Mouse (Mus musculus): ENCODE data around the gene Top3a.

- TF ChIP-seq CTCF (IDR thresholded peaks at IDR 0.05; ENCODE audit: low read depth) (0 out of 2 replicates have a peak, but pooled peaks have one; percentile 3), EP300 (optimal IDR thresholded peaks at IDR 0.05) (no peak)
Measured at GRCm38 (mm10) chr11:60728260-60728761, 48.9 kb downstream of the Top3a start, which contains the start of gene Mief2.

Data from stomach, postnatal 0 days (tissue).